Comparison of ENCODE assay signal across 8 mouse cellular contexts in the genomic region with DNA sequence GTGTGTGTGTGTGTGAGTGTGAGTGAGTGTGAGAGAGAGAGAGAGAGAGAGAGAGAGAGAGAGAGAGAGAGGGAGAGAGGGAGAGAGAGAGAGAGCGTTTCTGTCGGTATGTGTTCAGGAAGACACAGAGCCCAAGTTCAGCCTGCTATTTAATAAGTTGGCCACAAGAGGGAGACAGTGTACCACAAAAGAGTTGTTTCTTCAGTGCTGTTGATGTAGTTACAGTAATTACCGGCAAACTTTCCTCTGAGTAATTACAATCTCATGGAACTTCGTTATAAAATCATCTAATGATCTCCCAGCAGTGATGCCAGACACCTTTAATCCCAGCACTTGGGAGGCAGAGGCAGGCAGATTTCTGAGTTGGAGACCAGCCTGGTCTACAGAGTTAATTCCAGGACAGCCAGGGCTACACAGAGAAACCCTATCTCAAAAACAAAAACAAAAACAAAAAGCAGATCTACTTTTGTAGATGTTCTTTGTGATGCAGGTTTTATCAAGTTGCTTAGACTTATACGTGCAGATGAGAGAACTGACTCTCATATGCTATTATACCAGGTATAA. TPM values are rescaled to one million over a fixed set of nuclear protein-coding genes. Genes with fewer than 3 reads are reported as not detected.
DNase-seq lines count a peak whose midpoint lies in the region; ATAC-seq and TF ChIP-seq lines count a peak whose summit lies in the region.

No protein-coding gene starts in this region.

- H3K27ac ChIP-seq in MEL (ENCODE audit: control insufficient read depth, low read depth, low read length), result no peak overlapping the region
- no peak overlapping the region for H3K27ac ChIP-seq in kidney, embryonic 15.5 days
- H3K27ac ChIP-seq in liver, adult 2 months (replicated peaks; ENCODE audit: insufficient read depth, low read depth, low read length), result no peak overlapping the region

- no peaks in the 10 kb centered on the region for H3K36me3 ChIP-seq in MEL (ENCODE audit: control insufficient read depth in 1 of 2, insufficient read depth in 2 of 2, low read length in 2 of 2)
- H3K36me3 ChIP-seq in kidney, embryonic 15.5 days, result 0 out of 2 replicates have a peak, but pooled peaks cover 2% of the 10 kb centered on the region
- H3K36me3 ChIP-seq in liver, adult 2 months (ENCODE audit: control insufficient read depth, insufficient read depth, low read length), result no peaks in the 10 kb centered on the region

- peak; percentile 49 to 74 (median 56) for TF ChIP-seq CTCF in MEL (IDR thresholded peaks at IDR 0.05 in 2 of 3, conservative IDR thresholded peaks at IDR 0.05 in 1 of 3; ENCODE audit: control insufficient read depth in 1 of 3, insufficient read depth in 1 of 3, low read depth in 2 of 3, low read length in 3 of 3, poor library complexity in 1 of 3, severe bottlenecking in 1 of 3)
- peak; percentile 55 for TF ChIP-seq CTCF in liver, adult 2 months (IDR thresholded peaks at IDR 0.05; ENCODE audit: low read depth, low read length)

- ATAC-seq in common myeloid progenitor, adult 5-6 weeks (replicated peaks; ENCODE audit: low read depth, poor library complexity, severe bottlenecking), result peak; percentile 90
- peak; percentile 79 for ATAC-seq in kidney, embryonic 15.5 days (replicated peaks; ENCODE audit: low FRiP score)

- H3K9me3 ChIP-seq in MEL (replicated peaks; ENCODE audit: insufficient read depth, low read length), result no peaks in the 10 kb centered on the region
- no peaks in the 10 kb centered on the region for H3K9me3 ChIP-seq in kidney, embryonic 15.5 days (replicated peaks)

- peak; percentile 82 for TF ChIP-seq RAD21 in MEL (IDR thresholded peaks at IDR 0.05; ENCODE audit: low read depth, low read length)

- peak overlapping the region; percentile 36 for H3K4me2 ChIP-seq in kidney, embryonic 15.5 days

- peak; percentile 87 for DNase-seq in A20 (ENCODE audit: low read depth, low spot score)
- DNase-seq in MEL (ENCODE audit: low read depth, low spot score), result peak; percentile 88
- DNase-seq in heart, adult 8-10 months (ENCODE audit: low spot score), result peak; percentile 88
- DNase-seq in liver, adult 2 months (ENCODE audit: extremely low read depth, low read depth, low spot score), result peak; percentile 83
- DNase-seq in natural killer cell, adult 2 months (ENCODE audit: low spot score in 2 of 2), result peak; percentile 49 to 64
- DNase-seq in ovary, adult 18-20 months (ENCODE audit: low spot score), result no peak

- 6% methylated on average over 5 of the region's 5 CpGs for WGBS in kidney, embryonic 15.5 days
- WGBS in liver, adult 2 months, result 4% methylated on average over 5 of the region's 5 CpGs

- H3K4me3 ChIP-seq in MEL (ENCODE audit: control insufficient read depth in 1 of 2, insufficient read depth in 1 of 2, low read depth in 2 of 2, low read length in 2 of 2), result no peak overlapping the region
- H3K4me3 ChIP-seq in kidney, embryonic 15.5 days (replicated peaks), result no peak overlapping the region
- no peak overlapping the region for H3K4me3 ChIP-seq in liver, adult 2 months (ENCODE audit: insufficient read depth, low read depth, low read length)

- H3K4me1 ChIP-seq in MEL (ENCODE audit: control insufficient read depth in 1 of 2, insufficient read depth in 2 of 2, low read length in 2 of 2), result no peaks in the 10 kb centered on the region
- H3K4me1 ChIP-seq in kidney, embryonic 15.5 days, result 0 out of 2 replicates have a peak, but pooled peaks cover 4% of the 10 kb centered on the region
- peaks cover 1% of the 10 kb centered on the region for H3K4me1 ChIP-seq in liver, adult 2 months (ENCODE audit: control insufficient read depth, insufficient read depth, low read length)

- TF ChIP-seq POLR2A in MEL (IDR thresholded peaks at IDR 0.05; ENCODE audit: control insufficient read depth in 1 of 2, insufficient read depth in 1 of 2, low read depth in 1 of 2, low read length in 2 of 2, poor library complexity in 1 of 2), result no peak
- no peak for TF ChIP-seq POLR2A in liver, adult 2 months (IDR thresholded peaks at IDR 0.05; ENCODE audit: extremely low read depth, insufficient read depth, low read length)

- no peaks in the 10 kb centered on the region for H3K79me2 ChIP-seq in MEL (ENCODE audit: control insufficient read depth, insufficient read depth, low read length, poor library complexity)
- no peaks in the 10 kb centered on the region for H3K79me2 ChIP-seq in liver, adult 2 months (ENCODE audit: control insufficient read depth, insufficient read depth, low read length)

- no peak for TF ChIP-seq EP300 in MEL (IDR thresholded peaks at IDR 0.05; ENCODE audit: low read depth in 1 of 2, low read length in 2 of 2)

- no peak overlapping the region for H3K9ac ChIP-seq in MEL (ENCODE audit: control insufficient read depth, low read depth, low read length, poor library complexity, severe bottlenecking)
- no peak overlapping the region for H3K9ac ChIP-seq in kidney, embryonic 15.5 days
- H3K9ac ChIP-seq in liver, adult 2 months (ENCODE audit: low read depth, low read length), result no peak overlapping the region

- peaks cover 2 to 5% of the 10 kb centered on the region in 2 experiments; a peak in 2 of 4 replicates for H3K27me3 ChIP-seq in MEL (ENCODE audit: control insufficient read depth in 1 of 2, insufficient read depth in 2 of 2, low read length in 2 of 2)
- no peaks in the 10 kb centered on the region for H3K27me3 ChIP-seq in kidney, embryonic 15.5 days
- no peaks in the 10 kb centered on the region for H3K27me3 ChIP-seq in liver, adult 2 months (ENCODE audit: control insufficient read depth, insufficient read depth, low read length)

TF ChIP-seq in MEL, 35 proteins besides CTCF, POLR2A, EP300 and RAD21:
- TF ChIP-seq ETS1 (IDR thresholded peaks at IDR 0.05; ENCODE audit: low read depth, low read length) (no peak), ZKSCAN1 (IDR thresholded peaks at IDR 0.05; ENCODE audit: low read depth, low read length) (no peak), MYC (IDR thresholded peaks at IDR 0.05; ENCODE audit: low read depth, low read length) (no peak), TCF12 (IDR thresholded peaks at IDR 0.05; ENCODE audit: low read depth, low read length) (no peak), SIN3A (IDR thresholded peaks at IDR 0.05; ENCODE audit: low read length) (no peak), HCFC1 (IDR thresholded peaks at IDR 0.05; ENCODE audit: low read depth, low read length) (no peak), POLR2AphosphoS2 (IDR thresholded peaks at IDR 0.05; ENCODE audit: low read length) (no peak), SMC3 (IDR thresholded peaks at IDR 0.05; ENCODE audit: low read depth, low read length) (peak; percentile 74), ZC3H11A (IDR thresholded peaks at IDR 0.05; ENCODE audit: low read depth, low read length) (peak; percentile 76), ELF1 (IDR thresholded peaks at IDR 0.05; ENCODE audit: low read depth, low read length) (no peak), TBP (IDR thresholded peaks at IDR 0.05; ENCODE audit: low read depth, low read length) (no peak), MYB (IDR thresholded peaks at IDR 0.05; ENCODE audit: low read depth, low read length) (no peak)

RNA-seq across cellular contexts. Expression of a gene that starts 21.3 kb away (rescaled TPM):
- 0.82 and 1.1 TPM in 2 replicates for total RNA-seq in MEL (2012; rRNA removed)
- polyA plus RNA-seq in MEL (2012; ENCODE audit: insufficient read depth in 1 of 2, insufficient read length in 2 of 2, low read depth in 1 of 2, low replicate concordance in 2 of 2, missing spikeins in 1 of 2), result 1 to 10 TPM in 1 of 2 experiments, not detected in 1; 2.5 TPM
- 50.3 and 86.0 TPM in 2 replicates for total RNA-seq in common myeloid progenitor, adult 5-6 weeks (2017)
- total RNA-seq in heart, adult 8-10 months (2022), result 10 to 100 TPM; 39.5 to 67.3 (median 48.9) TPM
- polyA plus RNA-seq in kidney, embryonic 15.5 days (2015; fragmentation: Nextera tagmentation; extraction: Ambion mirVana), result 34.6 and 38.2 TPM in 2 replicates
- 6.6 and 9.6 TPM in 2 replicates for total RNA-seq in liver, adult 2 months (2014; rRNA removed)
- polyA plus RNA-seq in liver, adult 2 months (2012; rRNA removed), result 0.91 and 1.2 TPM in 2 replicates

RNA-seq across cellular contexts. Expression of a gene that starts 30.1 kb away (rescaled TPM):
- total RNA-seq in MEL (2012; rRNA removed), result not detected in 2 replicates
- not detected for polyA plus RNA-seq in MEL (2012; ENCODE audit: insufficient read depth in 1 of 2, insufficient read length in 2 of 2, low read depth in 1 of 2, low replicate concordance in 2 of 2, missing spikeins in 1 of 2)
- total RNA-seq in common myeloid progenitor, adult 5-6 weeks (2017), result 100 and 111 TPM in 2 replicates
- total RNA-seq in heart, adult 8-10 months (2022), result 10 to 100 TPM; 18.9 to 25.4 (median 24.4) TPM
- 65.6 and 73.4 TPM in 2 replicates for polyA plus RNA-seq in kidney, embryonic 15.5 days (2015; fragmentation: Nextera tagmentation; extraction: Ambion mirVana)
- 28.5 and 31.3 TPM in 2 replicates for total RNA-seq in liver, adult 2 months (2014; rRNA removed)
- 3.7 and 7.5 TPM in 2 replicates for polyA plus RNA-seq in liver, adult 2 months (2012; rRNA removed)

Comparison
In these comparisons a context has a peak if more than half of its experiments do, and no peak if none do; other contexts are left out.
1. RNA of a gene that starts 30.1 kb away (total RNA-seq): 100 to 111 TPM in common myeloid progenitor, adult 5-6 weeks, 28.5 to 31.3 TPM in liver, adult 2 months and 18.9 to 25.4 TPM in heart, adult 8-10 months; not detected in MEL; every median in the first group is over 10 times any median in the second.